Mouse (Mus musculus): ENCODE results near the gene Cyb5rl.
A peak's percentile ranks its signal among the peaks of the same experiment; 100 is the strongest.

Cyb5rl gene

GRCm38 (mm10) chr4:107066252-107067124 lies at the start of gene Cyb5rl, which contains the start of gene Mrpl37:
Gene Cyb5rl, plus strand, starts transcription at chr4:107066988.
Gene Mrpl37, minus strand, starts transcription at chr4:107066868.
- DNase-seq (ENCODE audit: low spot score in 2 of 2): peak; percentile 91 to 98

DNA sequence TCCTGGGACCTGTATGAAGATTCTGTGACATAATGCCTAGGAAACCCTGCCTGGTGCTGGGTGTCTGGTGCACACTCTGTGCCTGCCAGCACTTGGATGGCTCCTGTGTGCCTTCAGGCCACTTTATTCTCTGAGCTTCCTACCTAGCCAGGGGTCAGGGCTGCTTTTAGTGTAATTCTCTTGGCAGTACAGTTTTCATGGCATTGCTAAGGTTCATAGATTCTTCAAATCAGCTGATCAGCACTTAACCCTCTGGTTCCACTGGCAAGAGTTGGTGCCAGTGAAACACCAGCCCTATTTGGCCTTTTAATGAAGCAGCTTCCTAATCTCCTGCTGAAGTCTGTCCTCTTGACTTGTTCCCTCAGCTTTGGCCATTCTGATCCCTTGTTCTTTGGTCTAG lies 49.5 kb upstream of the Cyb5rl start:
- no peak for DNase-seq (ENCODE audit: low spot score in 2 of 2)

DNA sequence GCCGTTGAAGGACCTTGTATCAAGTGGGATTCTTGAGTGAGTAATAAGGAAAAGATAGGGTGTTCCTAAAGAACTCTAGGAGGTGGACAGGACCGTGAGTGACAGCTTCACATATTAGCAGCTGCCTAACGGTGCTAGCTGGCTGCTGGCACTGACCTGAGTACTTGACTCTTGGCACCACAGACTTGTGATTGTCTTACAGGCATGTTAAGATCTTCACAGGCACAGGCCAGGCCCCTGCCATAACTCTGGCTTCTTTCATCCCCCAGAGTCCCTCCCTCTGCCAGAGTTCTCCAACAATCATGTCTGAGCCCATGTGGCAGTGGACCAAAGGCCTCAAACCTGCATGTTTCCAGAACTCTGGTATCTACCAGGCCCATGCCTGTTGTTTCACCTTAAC lies 48.3 kb upstream of the Cyb5rl start:
- no peak for DNase-seq (ENCODE audit: low spot score in 2 of 2)

DNA sequence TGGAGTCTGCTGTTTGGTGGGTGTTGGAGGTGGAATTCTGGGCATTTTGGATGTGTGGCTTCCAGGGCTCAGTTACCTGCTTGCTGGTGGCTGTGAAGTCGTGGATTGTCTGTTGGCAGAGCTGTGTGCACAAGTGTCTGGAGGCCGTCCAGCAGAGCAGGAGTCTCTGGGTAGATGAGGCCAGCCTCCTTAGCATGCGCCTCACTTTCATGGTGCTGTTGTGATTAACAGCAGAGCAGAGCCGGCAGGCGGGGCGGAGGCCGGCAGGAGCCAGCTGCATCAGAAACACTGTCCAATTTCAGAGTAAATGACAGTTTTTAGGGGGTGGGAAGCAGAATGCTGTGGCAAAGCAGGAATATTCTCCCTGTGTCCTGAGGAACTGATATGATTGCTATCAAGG lies 47.8 kb upstream of the Cyb5rl start:
- peak in 1 of 2 experiments; percentile 72 for DNase-seq (ENCODE audit: low spot score in 2 of 2)

GRCm38 (mm10) chr4:107020287-107021000 lies 46.3 kb upstream of the Cyb5rl start:
- DNase-seq (ENCODE audit: low spot score in 2 of 2): no peak

DNA sequence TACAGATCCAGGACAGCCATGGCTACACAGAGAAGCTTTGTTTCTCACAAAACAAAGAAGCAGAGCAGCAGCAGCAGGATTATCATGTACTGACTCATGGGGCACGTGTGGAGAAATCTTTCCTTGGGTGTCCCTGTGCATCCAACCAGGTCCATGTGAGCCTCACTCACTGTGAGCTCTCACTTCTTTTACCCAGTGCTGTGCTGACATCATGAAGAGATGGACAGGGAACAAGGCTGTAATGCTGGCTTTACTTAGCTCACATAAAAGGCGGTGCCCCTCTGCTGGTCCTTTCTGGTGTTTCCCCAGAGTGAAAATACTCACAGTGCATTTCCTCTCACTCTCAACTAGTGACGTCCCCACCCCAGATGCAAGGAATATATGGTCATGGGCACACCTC lies 45.3 kb upstream of the Cyb5rl start:
- no peak for DNase-seq (ENCODE audit: low spot score in 2 of 2)

DNA sequence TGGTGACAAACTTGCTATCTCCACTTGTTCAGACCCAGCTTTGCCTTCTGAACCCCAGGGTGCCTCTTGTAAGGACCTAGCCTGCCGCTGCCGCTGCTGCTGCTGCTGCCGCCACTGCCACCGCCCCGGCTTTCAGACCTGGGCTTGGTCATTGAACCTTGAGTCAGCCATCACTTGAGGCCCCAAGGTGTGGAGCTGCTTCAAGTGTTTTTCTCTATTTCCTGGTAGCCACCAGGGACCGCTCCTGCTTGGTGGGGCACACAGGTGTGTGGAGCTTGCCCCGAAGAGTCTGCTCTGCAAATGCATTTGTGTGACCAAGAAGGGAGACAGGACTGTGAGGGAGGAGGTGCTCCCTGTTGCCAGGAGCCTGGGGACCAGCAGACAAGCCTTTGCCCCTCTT lies 41.9 kb upstream of the Cyb5rl start:
- DNase-seq (ENCODE audit: low spot score in 2 of 2): no peak

DNA sequence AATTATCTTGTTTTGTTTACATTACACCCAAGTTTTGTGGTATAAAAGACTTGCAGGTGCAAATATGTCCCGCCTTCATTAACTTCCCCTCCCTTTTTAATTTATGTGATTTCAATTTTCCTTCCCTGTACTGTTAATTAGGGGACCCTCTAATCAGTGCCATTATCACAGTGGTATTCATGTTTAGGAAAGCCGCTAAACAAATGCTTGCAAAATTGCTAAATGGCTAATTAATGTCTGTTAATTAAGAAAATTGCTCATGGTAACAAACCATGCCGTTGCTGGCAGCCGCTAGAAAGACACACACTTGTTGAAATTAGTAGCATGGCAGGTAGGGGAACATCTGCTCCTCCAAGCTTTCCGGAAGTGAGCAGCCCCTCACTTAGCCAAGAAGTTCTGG lies 41.4 kb upstream of the Cyb5rl start:
- DNase-seq (ENCODE audit: low spot score in 2 of 2): no peak

DNA sequence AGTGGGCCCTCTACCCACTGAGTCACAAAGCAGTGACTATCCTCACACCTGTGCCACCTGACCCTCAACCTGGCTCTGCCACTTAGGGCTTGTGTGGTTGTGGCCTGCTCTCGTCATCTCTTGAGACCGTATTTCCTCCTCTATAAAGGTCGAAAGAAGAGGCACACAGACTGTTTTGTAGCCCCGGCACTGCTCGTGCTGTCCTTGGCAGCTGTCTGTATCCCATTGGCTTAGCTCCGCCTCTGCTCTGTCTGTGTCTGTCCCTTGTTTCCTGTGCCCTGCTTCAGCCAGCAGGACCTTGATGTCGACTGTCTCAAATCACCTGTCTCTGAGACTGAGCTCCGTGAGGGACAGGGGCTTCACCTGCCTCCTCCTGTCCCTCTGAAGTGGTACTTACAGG lies 40.3 kb upstream of the Cyb5rl start:
- no peak for DNase-seq (ENCODE audit: low spot score in 2 of 2)

- DNase-seq (ENCODE audit: low spot score in 2 of 2): no peak
Measured at GRCm38 (mm10) chr4:107035689-107036088, 31.1 kb upstream of the Cyb5rl start.

DNA sequence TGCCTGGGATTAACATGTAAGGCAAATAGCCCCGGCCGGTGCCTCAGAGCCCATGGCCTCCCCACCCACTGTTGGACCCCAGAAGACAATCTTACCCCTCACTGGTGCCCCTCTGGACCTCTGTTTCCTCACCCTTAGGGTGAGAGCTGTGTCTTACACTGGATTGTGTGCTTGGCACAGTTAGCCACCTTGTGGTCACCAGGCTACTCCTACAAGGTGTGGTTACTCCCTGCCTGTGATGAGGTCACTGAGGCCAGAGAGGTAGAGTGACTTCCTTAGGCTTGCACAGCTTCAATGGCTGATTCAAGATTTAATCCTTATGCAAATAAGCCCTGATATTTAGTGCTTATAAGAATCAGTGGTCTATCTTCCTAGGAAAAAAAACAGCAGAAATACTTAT lies 29.8 kb upstream of the Cyb5rl start:
- no peak for DNase-seq (ENCODE audit: low spot score in 2 of 2)

- peak in 1 of 2 experiments; percentile 45 for DNase-seq (ENCODE audit: low spot score in 2 of 2)
Measured at GRCm38 (mm10) chr4:107038303-107038702, 28.5 kb upstream of the Cyb5rl start.

- DNase-seq (ENCODE audit: low spot score in 2 of 2): no peak
Measured at GRCm38 (mm10) chr4:107039270-107039669, 27.5 kb upstream of the Cyb5rl start.

GRCm38 (mm10) chr4:107042304-107042703 lies 24.5 kb upstream of the Cyb5rl start:
- no peak for DNase-seq (ENCODE audit: low spot score in 2 of 2)

GRCm38 (mm10) chr4:107045188-107045587 lies 21.6 kb upstream of the Cyb5rl start:
- no peak for DNase-seq (ENCODE audit: low spot score in 2 of 2)

GRCm38 (mm10) chr4:107047806-107048205 lies 19.0 kb upstream of the Cyb5rl start:
- DNase-seq (ENCODE audit: low spot score in 2 of 2): no peak

GRCm38 (mm10) chr4:107048568-107049162 lies 18.1 kb upstream of the Cyb5rl start:
- DNase-seq (ENCODE audit: low spot score in 2 of 2): no peak

DNA sequence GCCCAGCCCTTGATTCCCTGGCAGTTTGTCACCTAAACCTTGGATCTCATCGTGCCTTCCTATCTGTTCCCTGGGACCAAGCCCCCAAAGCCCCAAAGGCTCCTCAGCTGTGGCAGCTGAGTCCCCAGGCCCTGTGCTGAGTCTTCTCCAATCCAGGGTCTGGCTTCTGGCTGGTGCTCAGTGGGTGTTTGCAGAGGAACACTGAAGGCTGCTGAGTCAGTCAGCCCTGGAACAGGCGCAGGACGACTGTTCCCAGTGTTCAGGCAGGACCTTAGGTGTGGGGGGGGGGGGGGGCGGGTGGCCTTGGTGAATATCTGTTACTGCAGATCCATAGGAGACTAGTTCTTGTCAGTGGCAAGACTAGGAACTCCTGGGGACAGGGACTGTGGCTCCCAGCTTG lies 14.9 kb upstream of the Cyb5rl start:
- no peak for DNase-seq (ENCODE audit: low spot score in 2 of 2)

DNA sequence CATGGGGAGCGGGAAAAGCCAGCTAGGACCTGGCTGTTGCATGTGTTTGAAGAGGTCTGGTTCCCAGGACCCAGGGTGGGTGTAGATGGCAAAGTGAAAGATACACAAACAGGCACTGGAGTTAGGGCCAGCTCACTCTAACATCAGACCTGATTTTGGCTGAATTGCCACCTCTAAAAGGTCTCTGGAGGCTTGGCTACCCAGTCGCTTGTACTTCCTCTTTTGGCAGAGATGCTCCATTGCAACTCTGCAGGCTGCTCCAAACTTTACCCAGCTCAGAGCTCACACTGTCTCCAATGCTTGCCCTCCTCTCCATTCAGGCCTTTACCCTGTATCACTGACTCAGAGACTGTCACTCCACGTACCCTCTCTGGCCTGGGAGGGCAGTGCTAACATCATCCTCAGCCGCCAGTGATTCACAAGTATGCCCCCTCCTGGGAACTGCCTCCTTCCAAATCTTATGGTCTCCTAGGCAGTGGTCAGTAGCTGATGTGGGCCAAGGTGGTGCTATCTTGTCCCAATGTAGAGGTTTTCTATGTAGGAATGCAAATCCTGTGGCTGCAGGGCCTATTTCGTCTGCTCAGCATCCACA lies 13.7 kb upstream of the Cyb5rl start:
- DNase-seq (ENCODE audit: low spot score in 2 of 2): no peak

DNA sequence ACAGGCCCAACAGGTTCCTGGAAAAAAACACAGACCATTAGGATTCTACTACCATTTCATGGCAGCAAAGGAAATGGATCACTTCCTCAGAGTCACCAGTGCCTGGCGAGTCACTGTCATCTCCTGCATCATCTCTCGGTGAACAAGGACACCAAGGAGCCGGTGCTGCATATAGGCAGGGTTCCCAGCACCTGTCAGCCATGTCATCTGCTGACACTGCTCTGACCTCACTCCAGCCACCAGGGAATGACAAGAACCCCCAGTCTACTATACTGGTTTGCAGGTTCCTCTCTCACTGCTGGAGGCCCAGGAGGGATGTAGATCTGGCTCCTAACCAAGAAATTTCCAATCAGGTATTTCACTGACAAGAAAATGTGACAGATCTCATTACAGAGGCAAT lies 10.7 kb upstream of the Cyb5rl start:
- no peak for DNase-seq (ENCODE audit: low spot score in 2 of 2)

DNA sequence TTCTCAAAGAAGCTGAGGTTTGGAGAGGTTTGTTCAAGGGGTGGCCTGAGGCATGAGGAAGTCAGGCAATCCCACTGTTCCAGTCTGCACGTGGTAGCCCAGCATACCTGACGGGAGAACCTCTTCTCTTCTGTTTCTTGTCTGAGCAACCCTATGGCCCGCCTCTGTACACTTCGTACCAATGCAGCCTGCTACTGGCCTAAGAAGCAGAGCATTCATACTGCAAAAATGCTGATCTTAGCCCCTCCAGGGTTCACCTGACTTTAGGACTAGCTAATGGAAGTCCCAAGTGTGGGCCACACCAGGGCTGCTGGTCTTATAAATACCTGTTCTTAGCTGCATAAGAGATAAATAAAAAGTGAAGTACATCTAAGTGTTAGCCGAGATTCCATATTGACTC lies 8.4 kb upstream of the Cyb5rl start:
- DNase-seq (ENCODE audit: low spot score in 2 of 2): no peak

DNA sequence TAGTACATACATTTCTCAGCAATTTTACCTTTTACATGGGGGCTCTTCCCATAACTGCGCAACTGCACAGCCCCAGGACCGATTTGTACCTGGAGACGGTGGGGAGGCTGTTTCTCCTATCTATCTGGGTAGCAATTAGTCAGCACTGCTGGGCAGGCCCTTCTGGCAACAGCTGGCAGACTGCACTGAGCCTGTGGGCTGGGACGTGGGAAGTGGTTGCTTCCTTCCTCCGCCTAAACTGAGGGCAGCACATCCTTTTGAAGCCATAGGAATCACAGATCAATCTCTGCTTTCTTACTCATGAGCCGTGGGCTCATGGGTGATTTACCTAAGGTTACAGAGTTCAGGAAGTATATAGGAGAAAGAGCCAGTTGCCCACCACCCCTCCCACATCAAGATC lies 8.0 kb upstream of the Cyb5rl start:
- no peak for DNase-seq (ENCODE audit: low spot score in 2 of 2)

Data from left cerebral cortex, adult 9 months (tissue).